Mouse (Mus musculus): ENCODE data around the gene Abi3.

Gene Abi3

DNA sequence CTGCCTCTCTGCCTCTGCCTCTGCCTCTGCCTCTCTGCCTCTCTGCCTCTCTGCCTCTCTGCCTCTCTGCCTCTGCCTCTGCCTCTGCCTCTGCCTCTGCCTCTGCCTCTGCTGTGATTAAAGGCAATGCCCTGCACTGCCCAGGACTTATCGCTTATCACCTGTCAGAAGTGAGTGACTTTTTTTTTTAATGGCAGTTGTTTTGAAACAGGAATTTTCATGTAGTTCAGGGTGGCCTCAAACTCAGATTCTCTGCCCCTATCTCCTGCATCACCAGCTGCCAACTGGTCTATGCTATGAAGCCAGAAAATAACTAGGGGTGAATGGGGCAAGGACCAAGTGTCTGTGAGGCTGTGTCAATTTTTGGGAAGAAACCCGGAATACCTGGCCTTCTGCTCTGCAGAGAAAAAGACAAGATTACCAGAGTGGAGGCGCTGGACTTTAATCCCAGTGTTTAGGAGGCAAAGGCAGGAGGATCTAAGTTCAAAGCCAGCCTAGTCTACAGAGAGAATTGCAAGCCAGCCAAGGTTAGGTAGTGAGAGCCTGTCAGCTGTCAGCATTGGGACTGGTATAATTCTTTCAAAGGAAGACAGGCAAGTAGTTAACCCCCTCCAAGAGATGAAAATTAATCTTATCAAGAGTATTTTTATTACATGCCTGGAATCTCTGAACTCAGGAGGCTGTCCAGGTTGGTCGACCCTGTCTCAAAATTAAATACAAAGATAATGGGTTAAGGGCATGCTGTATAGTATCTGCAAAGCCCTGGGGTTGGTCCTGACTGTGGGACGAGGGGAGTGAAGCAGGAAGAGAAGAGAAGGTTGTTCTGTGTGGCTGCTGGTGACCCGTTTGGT, 15.7 kb downstream of the Abi3 start:
- no peak for DNase-seq (ENCODE audit: inconsistent ontology term)

DNA sequence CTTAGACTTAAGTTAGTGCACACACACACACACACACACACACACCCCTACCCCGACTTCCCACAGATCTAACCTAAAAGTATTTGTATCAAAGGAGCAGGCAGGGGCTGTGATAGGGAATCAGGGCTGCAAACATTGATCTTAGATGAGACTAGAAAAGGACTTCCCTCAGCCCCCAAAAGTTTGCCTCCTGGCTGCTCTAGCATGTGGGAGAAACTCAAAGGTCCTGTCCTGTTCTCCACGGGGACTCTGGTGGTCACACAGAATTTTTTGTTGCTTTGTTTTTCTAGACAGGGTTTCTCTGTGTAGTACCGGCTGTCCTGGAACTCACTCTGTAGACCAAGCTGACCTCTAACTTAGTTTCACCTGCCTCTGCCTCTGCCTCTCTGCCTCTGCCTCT, 16.7 kb downstream of the Abi3 start:
- no peak for DNase-seq (ENCODE audit: inconsistent ontology term)

DNA sequence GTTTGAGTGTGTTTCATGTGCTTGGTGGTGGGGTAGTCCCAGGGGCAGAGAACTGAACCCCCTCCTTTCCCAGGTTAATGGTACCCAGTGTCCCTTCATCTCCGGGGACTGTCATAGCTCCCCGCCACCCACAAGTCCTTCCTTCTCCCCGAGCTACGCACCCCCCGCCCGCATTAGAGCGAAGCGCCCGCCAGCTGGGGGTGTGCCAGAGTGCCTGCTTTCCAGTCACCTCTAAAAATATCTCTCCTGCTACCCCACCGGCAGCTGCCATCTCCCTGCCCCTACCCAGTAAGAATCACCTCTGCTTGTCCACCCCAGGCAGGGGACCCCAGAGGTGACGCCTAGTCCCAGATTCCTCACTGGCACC, 17.4 kb downstream of the Abi3 start:
- DNase-seq (ENCODE audit: inconsistent ontology term) = peak; percentile 63

DNA sequence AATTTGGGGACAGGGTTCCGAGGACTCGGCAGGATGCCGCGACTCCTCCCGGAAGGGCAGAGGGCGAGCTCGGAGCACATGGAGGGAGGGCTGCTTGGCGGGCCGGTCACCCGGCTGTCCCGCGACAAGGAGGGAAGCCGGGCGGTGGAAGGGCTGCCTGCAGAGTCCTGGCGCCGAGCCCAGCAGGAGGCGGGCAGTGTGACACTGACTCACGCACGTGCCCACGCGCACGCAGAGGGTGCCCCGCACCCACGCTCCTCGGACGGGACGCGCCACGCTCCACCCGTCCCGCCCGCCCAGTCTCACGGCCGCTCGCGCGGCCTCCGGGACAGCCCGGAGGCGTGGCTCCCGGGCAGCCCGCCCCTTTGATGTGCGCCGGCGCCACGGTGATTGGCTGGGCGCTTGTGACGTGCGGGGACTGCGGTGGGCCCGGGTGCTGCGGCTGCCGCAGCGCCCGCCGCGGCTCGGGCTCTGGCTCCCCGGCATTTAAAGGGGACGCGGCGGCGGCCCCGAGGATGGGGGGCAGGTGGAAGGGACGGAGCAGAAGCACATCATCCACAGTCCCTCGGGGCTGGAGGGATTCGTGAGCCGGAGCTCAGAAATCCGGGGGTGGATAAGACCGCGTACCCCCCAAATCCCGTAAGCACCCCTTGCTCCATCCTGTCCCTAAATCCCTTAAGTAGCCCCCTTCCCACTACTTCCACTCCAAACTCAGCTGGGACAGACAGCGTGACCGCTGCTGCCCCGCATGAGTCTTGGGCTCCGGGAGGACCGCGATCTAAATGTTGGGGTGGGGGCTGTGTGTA, 18.0 kb downstream of the Abi3 start, which contains the start of gene Phospho1:
Gene Phospho1 (plus strand): TSS at position 429 of the 806 bp plus-strand sequence.
- DNase-seq (ENCODE audit: inconsistent ontology term) = peak; percentile 95

DNA sequence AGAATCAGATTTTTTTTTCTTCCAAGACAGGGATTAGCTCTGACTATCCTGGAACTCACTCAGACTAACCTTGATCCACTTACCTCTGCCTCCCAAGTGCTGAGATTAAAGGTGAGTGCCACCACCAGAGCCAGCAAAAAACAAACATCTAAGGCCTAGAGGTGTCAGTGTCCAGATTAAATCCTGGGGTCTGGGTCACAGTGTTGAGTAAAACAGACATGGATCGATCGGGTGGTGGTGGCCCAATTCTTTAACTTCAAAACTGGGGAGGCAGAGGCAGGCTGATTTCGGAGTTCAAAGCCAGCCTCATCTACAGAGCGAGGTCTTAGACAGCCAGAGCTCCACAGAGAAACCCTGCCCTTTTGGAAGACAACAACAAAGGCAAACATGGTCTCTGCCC, 19.8 kb downstream of the Abi3 start:
- no peak for DNase-seq (ENCODE audit: inconsistent ontology term)

DNA sequence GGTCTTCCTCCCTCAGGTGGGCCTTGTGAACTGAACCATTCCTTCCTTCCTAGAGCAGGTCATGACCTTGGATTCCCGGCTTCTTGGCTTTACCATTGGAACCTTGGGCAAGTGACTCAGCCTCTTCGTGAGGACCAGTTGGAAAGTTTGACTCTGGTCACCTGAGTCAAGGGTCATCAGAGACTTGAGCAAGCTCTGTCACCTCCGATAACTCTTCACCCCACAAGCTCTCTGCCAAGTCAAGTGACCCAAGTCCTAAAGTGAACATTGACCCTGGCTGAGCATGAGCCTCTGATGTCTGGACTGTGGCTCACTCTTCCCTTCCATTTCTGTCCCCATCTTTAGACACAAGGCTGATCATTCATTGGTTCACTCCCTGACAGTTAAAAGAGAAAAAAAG, 20.8 kb downstream of the Abi3 start:
- no peak for DNase-seq (ENCODE audit: inconsistent ontology term)

DNA sequence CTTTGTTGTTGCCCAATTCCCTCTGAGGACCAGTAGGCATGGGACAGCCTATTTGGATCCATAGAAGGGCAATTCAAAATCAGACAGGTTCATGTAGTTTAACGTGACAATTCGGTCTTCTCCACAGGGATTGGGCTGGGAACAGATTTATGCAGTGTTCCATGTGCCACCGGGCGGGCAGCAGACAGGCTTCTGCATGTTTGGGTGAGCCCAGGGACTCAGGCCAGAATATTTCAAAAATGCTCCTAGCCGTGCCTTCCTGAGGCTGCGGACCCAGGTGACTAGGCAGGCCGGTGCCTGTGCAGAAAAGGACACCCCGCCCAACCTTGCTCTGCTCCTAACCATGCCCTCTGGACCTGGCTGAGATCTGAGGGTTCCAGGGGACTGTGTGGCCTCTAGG, 23.1 kb downstream of the Abi3 start:
- no peak for DNase-seq (ENCODE audit: inconsistent ontology term)

DNA sequence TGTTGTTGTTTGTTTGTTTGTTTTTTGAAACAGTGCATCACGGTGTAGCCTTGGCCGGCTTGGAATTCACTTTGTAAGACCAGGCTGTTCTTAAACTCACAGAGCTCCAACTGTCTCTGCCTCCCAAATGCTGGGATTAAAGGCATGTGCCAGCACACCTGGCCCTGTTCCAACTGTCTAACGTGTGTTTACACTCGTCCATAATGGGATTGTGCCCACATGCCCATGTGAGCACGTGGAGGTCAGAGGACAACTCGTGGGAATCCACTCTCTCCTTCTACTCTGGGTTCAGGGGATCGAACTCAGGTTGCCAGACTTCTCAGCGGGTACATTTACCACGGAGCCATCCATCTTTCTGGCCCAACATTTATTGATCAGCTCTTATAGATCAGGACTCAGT, 26.9 kb downstream of the Abi3 start:
- DNase-seq (ENCODE audit: inconsistent ontology term) = no peak

DNA sequence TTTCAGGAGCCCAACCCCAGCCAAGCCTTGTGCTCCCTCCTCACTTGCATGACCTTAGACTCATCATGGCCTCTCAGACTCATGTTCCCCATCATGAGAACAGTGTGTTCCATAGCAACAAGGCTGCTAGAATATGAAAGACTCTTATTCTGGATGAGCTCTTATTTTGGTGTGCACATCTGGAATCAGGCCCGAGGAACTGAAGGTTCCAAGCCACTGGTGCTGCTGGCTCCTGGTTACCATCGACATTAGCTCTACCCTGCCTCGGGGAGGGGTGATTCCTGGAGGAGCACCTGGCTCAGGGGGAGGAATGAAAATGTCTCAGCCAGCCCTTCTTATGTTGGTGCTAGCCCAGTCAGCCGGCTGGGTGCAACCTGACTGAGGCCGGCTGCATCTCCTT, 27.4 kb downstream of the Abi3 start:
- no peak for DNase-seq (ENCODE audit: inconsistent ontology term)

DNA sequence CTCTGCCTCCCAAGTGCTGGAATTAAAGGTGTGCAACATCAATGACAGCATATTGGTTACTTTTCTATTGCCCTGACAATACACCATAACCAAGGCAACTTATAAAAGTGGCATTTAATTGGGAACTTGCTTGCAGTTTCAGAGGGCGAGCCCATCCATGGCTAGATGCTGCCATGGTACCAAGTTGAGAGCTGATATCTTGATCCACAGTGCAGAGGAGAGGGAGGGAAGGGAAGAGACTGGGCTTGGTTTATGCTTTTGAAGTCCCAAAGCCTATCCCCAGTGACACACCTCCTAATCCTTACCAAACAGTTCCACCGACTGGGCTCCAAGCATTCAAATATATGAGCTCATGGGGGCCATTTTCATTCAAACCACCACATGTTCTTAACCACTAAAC, 28.2 kb downstream of the Abi3 start:
- DNase-seq (ENCODE audit: inconsistent ontology term) = no peak

DNA sequence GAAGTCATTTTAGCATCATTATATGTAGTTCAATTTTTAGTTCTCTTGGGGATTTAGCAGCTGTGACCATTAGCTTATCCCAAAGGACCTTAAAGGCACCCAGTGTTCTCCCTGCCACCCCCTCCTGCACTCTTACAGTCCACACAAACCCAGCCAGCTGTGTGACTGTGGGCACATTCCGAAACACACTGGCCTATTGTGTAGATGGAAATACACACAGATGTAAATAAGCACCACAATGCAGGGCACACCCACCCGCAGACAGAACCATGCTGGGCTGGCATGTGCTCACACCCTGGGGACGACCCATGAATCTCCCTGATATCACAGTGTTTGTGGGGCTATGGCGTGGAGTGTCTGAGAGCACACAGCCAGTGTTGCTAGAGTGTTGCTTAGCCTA, 30.1 kb downstream of the Abi3 start:
- no peak for DNase-seq (ENCODE audit: inconsistent ontology term)

DNA sequence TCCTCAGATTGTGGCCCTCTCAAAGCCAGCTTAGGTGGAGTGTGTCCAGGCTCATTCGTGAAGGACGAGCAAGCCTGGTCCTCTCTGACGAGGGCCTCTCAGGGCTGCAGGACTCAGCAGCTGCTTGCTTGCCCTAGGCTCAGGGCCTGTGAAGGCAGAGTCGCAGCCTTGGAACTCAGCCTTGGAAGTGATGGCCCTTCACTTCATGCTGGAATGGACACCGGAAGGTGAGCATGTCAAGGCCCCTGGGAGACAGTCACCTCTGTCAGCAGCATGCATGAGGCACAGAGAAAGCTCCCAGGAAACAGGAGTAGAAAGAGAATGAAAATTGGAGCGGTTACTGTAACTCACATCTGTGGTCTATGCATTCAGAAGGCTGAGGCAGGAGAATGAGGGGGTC, 30.5 kb downstream of the Abi3 start:
- no peak for DNase-seq (ENCODE audit: inconsistent ontology term)

DNA sequence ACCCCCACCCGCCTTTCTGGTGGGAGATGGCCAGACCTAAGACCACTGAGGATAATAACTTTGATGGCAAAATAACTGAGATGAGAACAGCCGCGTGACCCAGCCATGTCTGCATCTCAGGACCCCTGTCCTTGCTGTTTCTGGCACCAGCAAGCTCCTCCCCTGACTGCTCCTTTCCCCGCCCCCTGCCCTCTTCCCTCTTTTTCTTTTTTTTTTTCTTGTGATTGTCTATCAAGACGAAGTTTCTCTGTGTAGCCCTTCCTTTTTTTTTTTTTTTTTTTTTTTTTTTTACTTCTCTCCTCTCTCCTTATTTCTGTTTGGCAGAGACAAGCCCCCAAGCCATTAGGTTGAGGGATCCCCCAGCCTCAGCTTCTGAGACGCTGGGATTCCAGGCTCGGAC, 31.4 kb downstream of the Abi3 start:
- DNase-seq (ENCODE audit: inconsistent ontology term) = no peak

DNA sequence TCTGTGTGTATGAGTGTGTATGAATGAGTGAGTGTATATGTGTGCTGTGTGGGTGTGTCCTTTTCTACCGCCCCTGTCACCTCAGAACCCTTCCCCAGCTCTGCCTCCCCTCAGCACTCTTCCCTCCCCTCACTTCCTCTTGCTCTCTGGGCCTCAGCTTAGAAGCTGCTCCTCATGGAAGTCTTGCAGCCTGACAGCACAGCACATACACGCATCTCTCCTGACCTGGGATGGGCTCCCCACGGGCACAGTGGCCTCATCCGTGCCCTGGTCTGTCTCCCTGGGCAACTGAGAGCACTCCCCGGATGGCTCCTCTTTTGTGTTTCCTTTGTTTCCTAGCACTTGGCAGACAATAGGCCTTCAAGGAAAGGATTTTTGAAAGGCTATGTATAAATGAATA, 32.7 kb downstream of the Abi3 start:
- DNase-seq (ENCODE audit: inconsistent ontology term) = no peak

DNA sequence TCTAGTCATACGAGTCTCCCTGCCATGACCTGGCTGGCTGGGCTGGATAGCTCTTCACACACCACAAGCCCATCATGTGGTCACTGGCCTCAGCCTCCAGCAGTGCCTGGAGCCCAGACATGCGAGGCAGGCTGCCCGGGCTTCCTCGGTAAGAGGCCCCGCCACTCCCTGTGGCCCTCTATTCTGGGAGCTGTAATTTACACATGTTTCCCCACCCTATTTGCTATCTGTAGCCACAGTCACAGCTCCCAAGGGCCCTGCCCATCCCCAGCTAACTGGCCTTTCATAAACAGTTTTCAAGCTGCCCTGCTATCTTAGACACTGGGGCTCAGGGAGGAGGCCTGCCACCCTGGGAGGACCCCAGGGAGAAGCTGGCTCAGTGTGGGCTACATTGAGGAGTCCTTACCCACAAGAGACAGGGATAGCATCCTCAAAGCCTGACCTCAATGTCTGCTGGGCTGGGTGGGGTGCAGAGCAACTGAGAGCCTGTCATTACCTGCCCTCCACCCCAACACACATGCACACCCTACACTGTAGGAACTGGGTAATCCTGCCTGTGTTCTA, 33.7 kb downstream of the Abi3 start:
- no peak for DNase-seq (ENCODE audit: inconsistent ontology term)

DNA sequence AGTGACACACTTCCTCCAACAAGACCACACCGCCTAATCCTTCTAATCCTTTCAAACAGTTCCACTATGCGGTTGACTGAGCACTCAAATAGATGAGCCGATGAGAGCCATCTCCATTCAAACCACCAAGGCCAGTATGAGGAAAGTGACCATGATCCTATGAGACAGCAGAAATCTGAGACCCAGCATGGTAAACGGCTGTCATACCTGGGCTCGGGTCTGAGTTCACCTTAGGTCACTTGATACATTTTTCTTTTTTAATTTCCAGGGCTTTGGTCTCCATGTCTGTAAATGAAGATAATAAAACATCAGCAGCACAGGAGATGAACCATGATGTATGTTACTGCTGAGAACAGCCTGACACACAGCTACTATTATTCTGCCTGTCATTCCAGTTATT, 34.4 kb downstream of the Abi3 start:
- DNase-seq (ENCODE audit: inconsistent ontology term) = no peak

DNA sequence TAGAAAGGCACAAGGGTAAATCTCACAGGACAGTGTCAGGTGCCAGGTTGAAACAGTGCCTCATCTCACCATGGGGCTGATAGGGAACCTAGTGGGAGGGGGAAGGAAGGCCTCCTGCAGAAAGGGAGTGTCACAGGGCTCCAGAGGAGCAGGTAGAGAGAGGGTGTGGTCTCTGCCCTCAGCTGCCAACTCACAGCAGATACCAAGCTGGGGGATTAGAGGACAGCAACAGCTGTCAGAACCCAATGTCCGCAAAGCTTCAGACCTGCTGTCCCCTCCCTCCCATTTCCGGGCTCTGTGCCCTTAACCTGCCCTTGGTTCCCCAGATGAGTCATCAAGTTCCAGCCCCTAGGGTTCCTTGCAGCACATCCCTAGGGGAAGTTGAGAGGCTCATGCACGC, 36.7 kb downstream of the Abi3 start:
- no peak for DNase-seq (ENCODE audit: inconsistent ontology term)

DNA sequence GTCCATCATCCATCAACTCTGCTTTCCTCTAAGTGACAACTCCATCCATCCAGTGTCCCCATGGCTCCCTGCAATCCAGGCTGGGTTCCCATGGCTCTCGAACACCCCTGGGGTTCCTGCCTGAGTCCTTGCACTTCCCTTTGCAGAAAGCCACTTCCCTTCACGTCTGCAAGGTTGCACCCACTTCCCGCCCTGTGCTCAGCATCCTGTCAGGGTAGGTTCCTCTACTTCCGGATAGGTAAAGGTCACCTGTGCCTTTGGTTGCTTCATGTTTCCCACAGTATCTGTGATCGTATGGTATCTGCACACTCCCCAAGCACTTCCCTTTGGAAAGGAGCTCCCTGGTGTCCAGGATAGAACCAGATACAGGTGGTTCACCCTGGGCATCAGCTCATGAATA, 37.3 kb downstream of the Abi3 start:
- DNase-seq (ENCODE audit: inconsistent ontology term) = no peak

DNA sequence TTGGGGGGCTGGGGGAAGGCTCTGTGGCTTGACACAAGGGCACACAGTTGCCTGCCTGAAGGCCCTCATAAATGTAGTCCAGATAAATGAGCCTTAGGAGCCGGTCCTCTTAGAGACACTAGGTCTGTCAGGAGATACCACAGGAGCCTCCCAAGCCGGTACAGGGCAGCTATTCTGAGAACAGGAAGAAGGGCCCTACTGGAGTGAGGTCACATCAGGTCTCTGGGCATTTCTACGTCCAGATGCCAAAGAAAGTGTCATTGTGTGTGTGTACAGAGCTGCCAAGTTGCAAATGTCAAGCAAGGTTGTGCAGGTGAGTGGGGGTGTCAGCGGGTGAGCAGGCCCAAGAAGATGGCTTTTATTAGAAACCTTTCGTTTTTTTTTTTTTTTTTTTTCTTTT, 46.7 kb downstream of the Abi3 start:
- no peak for DNase-seq (ENCODE audit: inconsistent ontology term)

DNA sequence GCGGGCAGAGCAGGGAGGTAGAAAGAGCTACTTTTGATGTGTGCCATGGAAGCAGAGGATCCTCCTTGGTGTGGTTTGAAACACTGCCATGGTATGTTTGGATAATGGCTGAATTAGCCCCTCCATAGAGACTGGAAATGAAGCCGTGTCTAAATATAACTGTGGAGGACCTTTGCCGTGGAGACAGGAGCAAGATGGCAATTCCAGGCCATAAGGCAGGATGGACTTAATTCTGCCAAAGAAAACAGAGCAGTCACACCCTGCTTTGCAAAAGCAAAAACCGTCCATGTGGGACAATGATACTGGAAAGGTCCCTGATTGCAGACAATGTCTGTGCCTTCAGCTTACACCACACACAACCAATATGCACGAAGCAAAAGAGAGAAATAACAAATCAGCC, 48.1 kb downstream of the Abi3 start:
- DNase-seq (ENCODE audit: inconsistent ontology term) = no peak

DNA sequence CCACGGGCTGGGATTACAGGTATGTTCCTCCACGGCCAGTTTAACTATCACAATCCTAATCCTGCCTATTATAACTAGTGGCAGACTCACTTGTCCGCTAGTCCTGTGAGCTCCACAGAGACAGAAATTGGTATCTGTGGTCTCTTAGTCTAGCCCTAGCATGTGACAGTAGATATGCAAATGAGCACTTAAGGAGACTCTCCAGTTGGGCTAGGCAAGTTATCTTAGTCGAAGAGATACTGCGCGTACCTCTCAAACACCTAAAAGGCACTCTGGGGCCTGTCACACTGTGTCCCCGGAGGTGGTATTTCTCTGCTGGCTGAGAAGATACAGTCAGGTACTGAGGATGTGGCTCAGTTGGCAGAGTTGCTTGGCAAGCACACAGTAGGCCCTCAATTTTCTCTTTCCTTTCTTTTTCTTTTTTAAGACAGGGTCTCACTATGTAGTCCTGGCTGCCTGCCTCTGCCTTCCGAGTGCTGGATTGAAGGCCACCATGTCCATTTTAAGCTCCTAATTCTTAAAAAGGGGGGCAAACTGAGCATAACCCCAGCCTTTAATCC, 49.2 kb downstream of the Abi3 start:
- no peak for DNase-seq (ENCODE audit: inconsistent ontology term)

DNA sequence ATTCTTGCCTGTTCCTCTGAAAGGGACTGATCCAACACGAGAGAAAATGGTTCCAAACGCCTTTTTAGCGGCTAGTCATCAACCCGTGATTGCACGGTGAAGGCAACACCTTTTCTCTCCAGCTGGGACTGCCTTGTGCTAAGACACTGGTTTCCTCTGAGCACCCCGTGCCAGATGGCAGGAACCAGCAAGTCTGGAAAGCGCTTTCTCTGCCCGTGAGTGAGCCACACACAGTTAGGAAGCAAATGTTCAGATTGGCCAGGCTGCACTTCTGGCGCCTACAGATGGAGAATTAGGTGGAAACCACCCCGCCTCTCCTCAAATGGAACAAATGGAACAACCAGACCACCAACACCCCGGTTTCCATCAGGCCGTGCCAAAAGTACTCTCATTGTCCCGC, 50.5 kb downstream of the Abi3 start:
- no peak for DNase-seq (ENCODE audit: inconsistent ontology term)

DNA sequence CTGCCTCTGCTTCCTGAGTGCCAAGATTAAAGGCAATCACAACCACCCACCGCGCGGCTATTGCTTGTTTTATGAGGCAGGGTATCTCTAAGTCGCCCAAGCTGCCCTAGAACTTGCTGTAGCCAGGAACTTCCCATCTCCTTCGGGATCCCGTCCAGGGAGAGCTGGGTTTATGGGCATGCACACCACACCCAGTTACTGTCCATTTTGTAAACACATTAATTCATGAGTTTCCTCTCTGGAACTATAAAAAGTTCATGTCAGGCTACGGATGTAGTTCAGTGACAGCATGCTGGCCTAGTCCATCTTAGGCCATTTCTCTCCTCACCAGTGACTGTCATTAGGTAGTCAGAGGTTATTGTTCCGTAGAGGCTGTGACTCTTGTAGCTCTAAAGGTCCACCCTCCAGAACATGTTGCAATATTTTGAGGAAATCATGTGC, 52.8 kb downstream of the Abi3 start:
- DNase-seq (ENCODE audit: inconsistent ontology term) = no peak
